Mouse (Mus musculus) cerebellum, adult 2 months (tissue): ENCODE results near the gene Arl6ip1.

Experiments
- CTCF ChIP-seq: fragments of 200-500 bp; IDR thresholded peaks from 2 replicates; pipeline ENCODE4 v1.5.1; 2011; ENCODE audit warnings: low read depth, mild to moderate bottlenecking, control low read depth, low read length, moderate library complexity, borderline replicate concordance; ENCODE audit not compliant: insufficient read depth
- POLR2A ChIP-seq: fragments of 200-500 bp; IDR thresholded peaks from 2 replicates; pipeline ENCODE4 v1.6.1; 2011; ENCODE audit warnings: low read length, control low read depth, borderline replicate concordance; ENCODE audit not compliant: insufficient read depth

GRCm38 (mm10) chr7:118107671-118108070, 21.8 kb downstream of the Arl6ip1 start:
- TF ChIP-seq POLR2A (no peak), CTCF (no peak)
